Mouse (Mus musculus) brown adipose tissue, adult 24 weeks (tissue): Measurements from ENCODE around the gene Mylk. TPM values are rescaled to one million over a fixed set of nuclear protein-coding genes. Genes with fewer than 3 reads are reported as not detected.
A peak's percentile ranks its signal among the peaks of the same experiment; 100 is the strongest.

ENCODE experiments used
- H3K27ac ChIP-seq: fragments of 200-500 bp; replicated peaks from 2 replicates; pipeline ENCODE4 v1.5.1; 2012; ENCODE audit warnings: low read depth, mild to moderate bottlenecking, low read length
- H3K4me1 ChIP-seq: fragments of 200-500 bp; 2 replicates; pipeline ENCODE4 v1.6.1; 2012; ENCODE audit warnings: low read length, mixed read lengths; ENCODE audit not compliant: control insufficient read depth, insufficient read depth, insufficient read length
- H3K4me3 ChIP-seq: fragments of 200-500 bp; 2 replicates; pipeline ENCODE4 v1.5.1; 2012; ENCODE audit warnings: low read depth, mild to moderate bottlenecking, low read length, moderate library complexity; ENCODE audit not compliant: insufficient read depth
- polyA plus RNA-seq: library from polyadenylated mRNA; stranded (reverse); fragments of >200 nt; gene quantifications from 2 replicates; pipeline ENCODE4 v1.2.4, GENCODE M21; 2012; ENCODE audit not compliant: missing spikeins, insufficient read depth, insufficient read length

Gene Mylk
- polyA plus RNA-seq, 1 experiment, result 26.4 TPM

DNA sequence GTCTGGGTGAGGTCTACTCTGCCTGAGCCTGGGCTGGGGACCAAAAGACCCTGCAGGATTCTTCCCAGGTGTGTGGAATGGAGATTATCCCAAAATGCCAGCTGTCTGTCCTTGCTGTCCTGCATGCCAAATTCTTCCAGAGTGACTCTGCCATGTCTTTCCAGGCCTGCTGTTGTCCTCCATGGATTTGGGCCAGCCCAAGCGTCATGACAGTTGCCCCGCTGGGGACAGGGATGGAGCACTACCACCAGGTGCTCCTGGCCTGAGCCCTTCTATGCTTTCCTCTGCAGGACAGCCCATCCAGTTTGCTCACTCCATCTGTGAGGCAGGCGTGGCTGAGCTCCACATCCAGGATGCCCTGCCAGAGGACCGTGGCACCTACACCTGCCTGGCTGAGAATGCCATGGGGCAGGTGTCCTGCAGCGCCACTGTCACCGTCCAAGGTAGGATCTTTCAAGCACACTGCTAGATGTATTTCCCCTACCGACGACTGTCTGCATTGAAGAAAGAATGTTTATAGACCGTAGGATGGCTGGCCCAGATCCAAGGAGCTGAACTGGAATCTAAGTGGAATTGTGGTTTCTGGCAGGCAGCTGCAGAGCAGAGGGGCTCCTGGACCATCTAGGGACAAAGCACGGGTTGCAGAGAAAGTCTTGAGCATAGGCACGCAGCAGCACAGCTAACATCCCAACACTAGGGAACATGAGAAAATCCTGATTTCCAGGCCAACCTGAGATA, 154.2 kb downstream of the Mylk start:
- H3K27ac ChIP-seq, result no peak overlapping the region
- H3K4me3 ChIP-seq, result no peak overlapping the region
- H3K4me1 ChIP-seq, result peaks cover 4% of the 10 kb centered on the region

DNA sequence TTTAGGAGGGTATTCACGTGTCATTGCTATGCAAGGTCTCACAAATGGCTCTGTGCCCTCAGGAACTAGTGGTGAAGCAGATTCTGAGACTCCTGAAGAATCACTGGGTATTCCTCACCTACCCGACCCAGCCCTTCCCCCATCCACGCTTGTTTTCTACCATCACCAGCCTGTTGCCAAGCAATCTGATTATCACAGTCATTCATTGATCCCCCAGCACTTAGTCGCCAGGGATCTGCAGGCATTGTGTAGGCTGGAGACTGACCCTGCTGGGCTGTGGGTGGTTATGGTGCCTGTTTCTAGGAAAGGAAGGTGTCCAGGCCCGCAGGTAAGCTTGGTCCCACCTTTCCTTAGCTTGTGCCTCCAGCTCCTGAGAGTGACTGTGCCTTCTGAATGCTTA, 155.0 kb downstream of the Mylk start:
- Histone ChIP-seq H3K4me3 (no peak overlapping the region), H3K27ac (no peak overlapping the region), H3K4me1 (peaks cover 10% of the 10 kb centered on the region)

DNA sequence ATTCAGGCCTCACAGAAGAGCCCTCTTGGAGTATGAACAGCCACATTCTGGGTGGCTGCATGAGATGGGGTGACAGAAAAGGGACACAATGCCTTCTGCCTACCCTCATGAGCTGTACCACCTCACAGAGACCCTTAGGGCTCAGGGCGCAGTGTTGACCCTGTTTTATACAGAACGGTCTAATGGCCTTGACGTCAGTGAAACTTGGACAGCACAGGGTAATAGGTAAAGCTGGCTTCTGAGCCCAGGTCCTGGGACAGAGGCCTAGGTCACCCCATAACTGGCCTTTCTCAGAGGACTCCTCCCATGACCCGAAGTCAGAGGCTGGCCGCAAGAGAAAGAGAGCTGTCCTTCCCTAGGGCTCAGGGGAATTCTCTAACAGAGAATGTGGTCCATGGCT, 155.5 kb downstream of the Mylk start:
- H3K4me3 ChIP-seq, result no peak overlapping the region
- no peak overlapping the region for H3K27ac ChIP-seq
- H3K4me1 ChIP-seq, result peaks cover 13% of the 10 kb centered on the region

DNA sequence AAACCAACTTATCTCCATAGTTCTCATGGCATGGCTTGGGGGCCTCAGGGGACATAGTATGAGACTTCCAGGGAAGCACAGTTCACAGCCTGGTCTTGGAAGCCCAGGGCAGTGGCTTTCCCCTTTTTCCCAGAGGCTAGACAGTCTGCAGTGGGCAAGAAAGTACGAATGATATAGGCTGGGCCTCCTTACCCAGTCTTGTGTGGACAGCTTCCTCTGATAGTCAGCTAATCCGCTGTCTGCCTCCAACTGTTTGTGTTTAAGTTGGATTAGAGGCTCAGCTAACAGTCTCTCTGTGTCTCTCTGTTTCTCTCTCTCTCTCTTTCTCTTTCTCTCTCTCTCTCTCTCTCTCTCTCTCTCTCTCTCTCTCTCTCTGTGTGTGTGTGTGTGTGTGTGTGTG, 156.0 kb downstream of the Mylk start:
- H3K4me1 ChIP-seq, result peaks cover 18% of the 10 kb centered on the region
- H3K27ac ChIP-seq, result no peak overlapping the region
- no peak overlapping the region for H3K4me3 ChIP-seq

DNA sequence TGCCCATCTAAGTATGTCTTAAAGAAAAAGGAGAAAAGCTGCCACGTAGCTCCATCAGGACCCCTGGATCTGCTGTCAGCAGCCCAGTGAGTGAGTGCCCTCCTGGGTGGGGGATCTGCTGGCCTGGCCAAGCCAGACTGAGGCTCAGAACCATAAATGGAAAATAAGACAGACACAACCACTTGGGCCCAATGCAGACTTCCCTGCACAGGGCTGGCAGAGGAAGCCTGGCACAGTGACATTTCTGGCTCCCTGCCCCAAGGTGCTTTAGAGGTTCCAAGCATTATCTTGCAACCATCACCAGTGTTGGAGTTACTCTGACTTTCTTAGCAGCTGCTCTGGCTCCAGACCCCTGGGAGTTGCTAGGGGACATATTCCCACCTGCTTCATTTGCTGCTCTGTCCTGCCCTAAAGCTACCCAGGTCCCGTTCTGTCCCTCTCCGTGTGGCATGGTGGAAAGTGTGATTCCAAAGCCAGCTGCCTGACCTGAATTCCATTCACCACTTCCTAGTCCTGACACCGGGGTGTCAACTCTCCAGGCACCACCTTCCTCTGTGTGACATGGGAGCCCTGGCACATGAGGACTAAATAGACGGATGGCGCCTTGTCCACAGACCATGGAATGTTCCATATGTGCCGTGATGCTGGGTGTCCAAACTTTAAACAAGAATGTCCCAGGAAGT, 156.7 kb downstream of the Mylk start:
- Histone ChIP-seq H3K4me3 (no peak overlapping the region), H3K4me1 (peaks cover 18% of the 10 kb centered on the region), H3K27ac (no peak overlapping the region)

DNA sequence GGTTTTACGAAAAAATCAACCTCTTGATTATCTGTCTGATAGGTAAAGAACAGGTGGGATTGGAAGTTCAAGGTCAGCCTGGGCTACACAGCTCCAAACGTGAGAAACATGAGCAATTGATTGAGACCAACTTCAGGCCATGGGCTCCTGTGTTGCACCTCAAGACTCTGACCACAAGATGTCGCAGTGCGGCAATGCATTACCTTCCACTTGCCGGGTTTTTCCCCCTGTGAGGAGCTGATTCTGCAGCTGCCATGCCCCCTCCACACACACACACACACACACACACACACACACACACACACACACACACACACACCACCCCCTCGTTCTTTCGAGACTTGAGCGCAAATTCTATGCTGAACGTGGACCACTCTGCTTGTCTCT, 157.3 kb downstream of the Mylk start:
- no peak overlapping the region for H3K4me3 ChIP-seq
- peaks cover 19% of the 10 kb centered on the region for H3K4me1 ChIP-seq
- H3K27ac ChIP-seq, result no peak overlapping the region

DNA sequence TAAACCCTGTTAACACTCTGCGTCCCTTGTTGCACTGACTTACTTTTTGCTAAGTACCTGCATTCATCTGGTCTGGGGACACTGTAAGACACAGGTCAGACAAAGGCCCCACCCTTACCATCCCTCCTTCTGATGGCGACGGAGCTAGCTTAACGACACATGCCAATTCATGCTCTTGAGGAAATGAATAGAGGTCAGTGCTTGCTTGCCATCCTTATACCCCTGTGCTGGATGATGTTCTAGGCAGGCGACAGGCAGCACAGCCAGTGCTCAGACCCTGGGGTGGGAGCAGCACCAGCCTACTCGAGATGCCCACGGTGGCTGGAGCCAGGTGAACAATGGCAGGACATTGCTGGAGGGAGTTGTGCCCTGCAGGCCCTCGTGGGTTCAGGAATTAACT, 157.8 kb downstream of the Mylk start:
- peaks cover 24% of the 10 kb centered on the region for H3K4me1 ChIP-seq
- no peak overlapping the region for H3K27ac ChIP-seq
- H3K4me3 ChIP-seq, result no peak overlapping the region

DNA sequence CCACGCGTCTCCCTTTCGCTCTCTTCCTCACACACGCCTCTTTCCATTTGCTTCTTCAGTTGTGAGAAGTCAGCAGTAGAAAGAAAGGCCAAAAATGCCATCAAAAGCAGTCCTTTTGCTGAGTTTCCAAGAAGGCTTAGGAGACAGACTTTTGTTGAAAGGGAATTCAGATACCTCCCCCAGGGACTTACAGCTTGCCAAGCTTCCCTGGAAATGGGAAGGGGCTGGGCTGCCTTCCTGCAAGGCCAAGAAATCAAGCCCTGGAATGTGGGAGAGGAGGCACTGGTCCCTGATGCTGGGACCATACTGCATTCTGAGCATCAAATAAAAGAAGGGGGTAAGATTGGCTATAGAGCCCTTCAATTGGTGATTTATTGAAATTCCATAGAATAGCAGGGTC, 159.9 kb downstream of the Mylk start:
- Histone ChIP-seq H3K4me1 (peaks cover 27% of the 10 kb centered on the region), H3K4me3 (no peak overlapping the region), H3K27ac (peak overlapping the region; percentile 73)

DNA sequence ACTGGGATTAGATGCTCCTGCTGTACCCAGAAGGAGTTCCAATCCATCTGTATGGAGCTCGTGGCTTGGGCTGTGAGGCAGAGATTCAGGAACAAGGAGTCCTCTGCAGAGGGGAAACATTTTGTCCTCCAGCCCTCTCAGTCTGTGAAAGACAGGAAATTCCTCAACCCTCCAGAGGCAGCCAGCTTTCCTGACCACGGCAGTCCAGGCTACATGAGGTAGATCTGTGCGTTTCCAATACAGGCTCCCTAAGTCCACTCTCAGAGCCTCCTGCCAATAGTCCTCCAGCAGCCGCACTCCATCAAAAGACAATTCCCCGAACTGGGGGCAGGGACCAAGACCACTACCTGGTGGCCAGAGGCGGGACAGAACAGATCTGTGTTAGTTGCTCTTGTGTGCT, 164.4 kb downstream of the Mylk start:
- H3K4me3 ChIP-seq, result no peak overlapping the region
- peaks cover 23% of the 10 kb centered on the region; the same call in 1 of the 2 replicates for H3K4me1 ChIP-seq
- H3K27ac ChIP-seq, result peak overlapping the region; percentile 98

DNA sequence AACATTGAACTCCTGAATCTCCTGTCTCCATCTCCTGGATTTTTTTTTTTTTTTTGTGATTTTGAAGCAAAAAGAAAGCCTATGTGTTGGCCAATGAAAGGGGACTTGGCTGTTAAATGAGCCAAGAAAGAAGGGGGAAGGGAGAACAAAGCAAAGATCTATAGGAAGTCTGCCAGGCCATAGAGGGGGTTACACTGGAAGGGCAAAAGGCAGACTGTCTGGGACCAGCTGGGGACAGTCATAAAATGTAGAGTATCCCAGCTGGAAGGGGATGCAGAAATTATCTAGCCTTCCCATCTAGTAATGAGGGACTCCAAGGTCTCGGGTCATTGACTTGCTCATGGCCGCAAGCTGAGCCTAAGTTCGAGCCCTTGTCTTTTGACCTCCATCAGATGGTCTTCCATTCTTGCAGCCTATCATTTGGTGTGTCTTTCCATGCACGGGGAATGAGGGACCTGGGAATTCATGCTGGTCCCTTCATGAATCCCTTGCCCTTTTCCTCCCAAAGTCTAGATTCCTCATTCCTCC, 172.4 kb downstream of the Mylk start:
- H3K4me1 ChIP-seq, result peaks cover 3% of the 10 kb centered on the region; the same call in 1 of the 2 replicates
- H3K4me3 ChIP-seq, result no peak overlapping the region
- no peak overlapping the region for H3K27ac ChIP-seq

DNA sequence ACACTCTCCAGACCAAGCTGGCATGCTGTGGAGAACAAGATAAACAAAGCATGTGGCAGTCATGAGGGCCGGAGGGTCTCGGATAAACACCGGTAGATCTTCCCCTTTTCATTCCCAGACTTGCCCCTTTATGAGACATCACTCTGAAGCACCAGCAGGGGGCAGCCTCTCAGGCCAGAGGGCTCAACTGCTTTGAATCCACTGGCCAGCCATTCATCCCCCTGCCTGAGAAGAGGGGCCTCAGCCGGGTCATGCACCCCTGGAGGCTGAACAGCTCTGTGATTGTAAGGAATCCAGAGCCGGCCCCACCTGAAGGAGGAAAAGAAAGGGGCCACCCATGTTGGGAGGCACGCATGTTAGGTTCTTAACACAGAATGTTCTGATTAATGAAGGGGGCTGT, 175.2 kb downstream of the Mylk start:
- no peak overlapping the region for H3K4me3 ChIP-seq

DNA sequence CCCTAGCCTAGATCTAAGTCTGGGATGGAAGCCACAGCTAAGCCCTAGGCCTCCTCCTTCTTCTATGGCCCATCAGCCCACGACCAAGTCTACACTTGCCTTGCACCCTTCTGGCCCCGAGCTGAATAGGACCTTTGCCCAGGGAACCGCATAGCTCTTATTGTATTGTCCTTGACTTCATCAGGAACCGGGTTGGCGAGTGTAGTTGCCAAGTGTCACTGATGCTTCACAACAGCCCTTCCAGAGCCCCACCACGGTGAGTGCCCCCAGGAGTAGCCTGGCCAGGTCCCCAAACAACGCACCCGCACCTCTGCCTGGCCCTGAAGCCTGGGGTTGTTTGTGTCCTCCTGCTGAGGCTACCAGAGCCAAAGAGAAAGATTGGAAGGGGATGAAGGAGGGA, 175.9 kb downstream of the Mylk start:
- Histone ChIP-seq H3K4me1 (peaks cover 20% of the 10 kb centered on the region), H3K27ac (no peak overlapping the region), H3K4me3 (no peak overlapping the region)

More for the DNA sequence above, 175.2 kb downstream of the Mylk start:
- Histone ChIP-seq H3K4me1 (peaks cover 16% of the 10 kb centered on the region), H3K27ac (no peak overlapping the region)

DNA sequence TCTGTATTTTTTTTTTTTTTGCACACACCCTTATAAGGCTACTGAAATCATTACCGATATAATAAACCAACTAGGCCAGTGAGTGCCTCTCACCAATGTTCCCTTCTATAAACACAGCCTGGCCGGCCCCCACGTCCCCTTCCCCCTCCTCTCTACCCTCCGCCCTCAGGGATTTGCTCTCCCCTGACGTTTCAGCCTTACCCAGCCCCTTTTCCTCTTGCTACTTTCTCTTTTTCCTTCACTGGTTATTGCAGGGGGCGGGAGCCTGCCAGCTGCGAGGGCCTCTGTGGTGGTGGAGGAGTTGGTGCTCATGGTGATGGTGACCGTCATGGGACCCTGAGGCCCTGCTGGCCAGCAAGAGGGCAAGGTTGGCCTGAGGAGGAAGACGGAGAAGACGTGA, 176.3 kb downstream of the Mylk start:
- peak overlapping the region; percentile 66 for H3K27ac ChIP-seq
- H3K4me3 ChIP-seq, result peak overlapping the region; percentile 42
- H3K4me1 ChIP-seq, result peaks cover 23% of the 10 kb centered on the region

DNA sequence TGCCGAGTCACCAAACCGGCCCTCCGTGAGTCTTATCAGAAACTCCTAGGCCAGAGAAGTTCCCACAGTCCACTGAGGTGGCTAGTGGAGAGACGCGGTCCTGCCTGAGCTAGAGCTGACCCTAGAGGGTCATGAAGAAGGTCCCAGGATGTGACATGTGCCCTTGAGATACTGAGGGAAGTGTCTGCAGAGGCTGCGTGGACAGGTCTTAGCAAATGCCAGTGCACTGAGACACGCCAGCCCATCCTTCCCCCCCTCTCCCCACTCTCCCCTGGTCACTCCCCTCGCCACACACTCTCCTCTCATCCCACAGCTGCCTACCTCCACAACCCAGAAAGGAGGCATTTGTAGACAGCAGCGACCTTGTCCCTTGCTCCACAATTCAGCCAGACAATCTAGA, 178.6 kb downstream of the Mylk start:
- Histone ChIP-seq H3K27ac (peak overlapping the region; percentile 66; the same call in 1 of the 2 replicates), H3K4me3 (peak overlapping the region; percentile 10; the same call in 1 of the 2 replicates), H3K4me1 (peaks cover 25% of the 10 kb centered on the region)

DNA sequence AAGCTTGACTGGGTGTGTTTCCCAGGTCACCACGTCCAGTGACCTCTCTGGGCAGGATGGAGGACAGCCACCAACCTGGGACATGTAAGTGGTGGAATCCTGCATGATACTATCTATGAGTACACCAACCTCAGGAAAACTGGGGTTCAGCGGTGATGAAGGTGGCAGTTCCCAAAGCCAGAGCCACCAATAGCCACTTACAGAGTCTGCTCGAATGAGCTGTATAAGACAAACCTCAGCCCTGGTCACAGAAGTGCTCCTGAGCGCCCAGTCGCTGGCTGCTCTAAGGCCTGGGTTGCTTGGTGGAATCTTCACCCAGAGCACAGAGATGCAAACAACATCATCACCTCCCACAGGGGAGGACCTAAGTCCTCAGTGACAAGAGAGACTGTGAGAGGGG, 179.3 kb downstream of the Mylk start:
- 0 out of 2 replicates have a peak overlapping the region, but pooled peaks have one; percentile 6 for H3K4me3 ChIP-seq
- peak overlapping the region; percentile 53 for H3K27ac ChIP-seq
- H3K4me1 ChIP-seq, result peaks cover 25% of the 10 kb centered on the region
